Mouse (Mus musculus) ES-Bruce4 (cell line): ENCODE data around the gene Dennd5b. TPM values are rescaled to one million over a fixed set of nuclear protein-coding genes. Genes with fewer than 3 reads are reported as not detected.
"Not testable (repeated sequence)": the region's sequence is repeated elsewhere in the genome, so short reads cannot be mapped to it uniquely, and the experiment has no call there.

Source experiments
- H3K27ac ChIP-seq: 2 replicates; pipeline ENCODE4 v1.5.1; 2012; ENCODE audit warnings: low read length, inconsistent platforms; ENCODE audit not compliant: insufficient read depth
- H3K27me3 ChIP-seq: 2 replicates; pipeline ENCODE4 v1.6.1; 2012; ENCODE audit warnings: mild to moderate bottlenecking, low read length, inconsistent platforms; ENCODE audit not compliant: control insufficient read depth, poor library complexity, insufficient read depth, severe bottlenecking
- H3K36me3 ChIP-seq: 2 replicates; pipeline ENCODE4 v1.6.1; 2012; ENCODE audit warnings: inconsistent platforms, mild to moderate bottlenecking, low read length, moderate library complexity; ENCODE audit not compliant: control insufficient read depth, poor library complexity, insufficient read depth, severe bottlenecking
- H3K4me1 ChIP-seq: one replicate; pipeline ENCODE4 v1.8.1; 2011; ENCODE audit warnings: low read length; ENCODE audit not compliant: control insufficient read depth, insufficient read depth
- H3K4me3 ChIP-seq: 2 replicates; pipeline ENCODE4 v1.5.1; 2011; ENCODE audit warnings: low read depth, mild to moderate bottlenecking, low read length
- H3K9ac ChIP-seq: 2 replicates; pipeline ENCODE4 v1.6.1; 2012; ENCODE audit warnings: low read depth, mild to moderate bottlenecking, inconsistent platforms; ENCODE audit not compliant: poor library complexity, severe bottlenecking
- H3K9me3 ChIP-seq: replicated peaks from 2 replicates; pipeline ENCODE4 v1.6.1; 2012; ENCODE audit warnings: mild to moderate bottlenecking, low read length, inconsistent platforms; ENCODE audit not compliant: control insufficient read depth, poor library complexity, insufficient read depth, severe bottlenecking
- CTCF ChIP-seq: IDR thresholded peaks from one replicate; pipeline ENCODE4 v1.8.1; 2011; ENCODE audit warnings: low read depth, low read length
- EP300 ChIP-seq: IDR thresholded peaks from 2 replicates; pipeline ENCODE4 v1.6.1; 2011; ENCODE audit warnings: low read depth, low read length; ENCODE audit not compliant: insufficient read depth
- POLR2A ChIP-seq: IDR thresholded peaks from one replicate; pipeline ENCODE4 v1.8.1; 2011; ENCODE audit warnings: low read length; ENCODE audit not compliant: insufficient read depth
- polyA plus RNA-seq: library from polyadenylated mRNA; stranded (reverse); fragments of >200 nt; gene quantifications from 2 replicates; pipeline ENCODE4 v1.2.4, GENCODE M21; 2011; ENCODE audit warnings: low read depth; ENCODE audit not compliant: missing spikeins, insufficient read depth, insufficient read length

Dennd5b gene
- polyA plus RNA-seq, 1 experiment: 13.2 TPM

DNA sequence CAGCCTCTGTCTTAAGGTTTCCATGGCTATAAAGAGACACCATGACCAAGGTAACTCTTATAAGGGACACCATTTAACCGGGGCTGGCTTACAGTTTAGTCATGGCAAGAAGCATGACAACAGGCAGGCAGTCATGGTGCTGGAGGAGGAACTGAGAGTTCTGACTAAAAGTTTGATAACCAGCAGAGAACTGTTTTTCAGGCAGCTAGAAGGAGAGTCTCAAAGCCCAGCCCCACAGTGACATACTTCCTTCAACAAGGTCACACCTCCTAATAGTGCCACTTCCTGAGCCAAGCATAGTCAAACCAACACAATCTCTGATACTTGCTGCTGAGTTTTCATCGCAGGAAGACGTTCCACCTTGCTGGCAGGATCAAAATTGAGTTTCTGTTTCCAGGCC is 37.5 kb upstream of the Dennd5b start:
- TF ChIP-seq POLR2A (no peak), CTCF (no peak), EP300 (no peak)
- no peaks in the 10 kb centered on the region for H3K4me1 ChIP-seq

DNA sequence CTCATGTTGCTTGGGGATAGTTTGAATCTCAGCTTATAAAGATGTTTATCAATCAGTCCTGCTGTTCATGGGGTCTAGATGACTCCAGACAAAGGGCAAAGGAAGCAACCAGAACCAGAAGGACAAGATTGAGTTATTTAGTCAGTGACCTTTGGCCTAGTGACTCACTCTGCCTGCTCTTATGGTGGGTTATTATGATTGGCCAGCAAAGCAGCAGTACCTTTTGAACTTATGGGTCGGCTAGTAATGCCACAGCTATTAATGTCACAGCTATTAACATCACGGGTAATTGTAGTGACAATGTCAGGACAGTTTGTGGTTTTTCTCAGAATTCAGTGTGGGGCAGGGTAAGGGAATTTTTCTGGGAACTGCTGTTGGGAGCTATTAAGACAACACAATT is 36.5 kb upstream of the Dennd5b start:
- Histone ChIP-seq H3K4me1 (no peaks in the 10 kb centered on the region), H3K9ac (no peak overlapping the region), H3K9me3 (no peaks in the 10 kb centered on the region), H3K4me3 (no peak overlapping the region), H3K36me3 (no peaks in the 10 kb centered on the region), H3K27ac (no peak overlapping the region), H3K27me3 (no peaks in the 10 kb centered on the region)
- TF ChIP-seq CTCF (no peak), POLR2A (no peak), EP300 (no peak)

More for the DNA sequence above, 37.5 kb upstream of the Dennd5b start:
- Histone ChIP-seq H3K27ac (no peak overlapping the region), H3K36me3 (peaks cover under 1% of the 10 kb centered on the region), H3K27me3 (no peaks in the 10 kb centered on the region), H3K9ac (no peak overlapping the region), H3K4me3 (no peak overlapping the region), H3K9me3 (no peaks in the 10 kb centered on the region)

DNA sequence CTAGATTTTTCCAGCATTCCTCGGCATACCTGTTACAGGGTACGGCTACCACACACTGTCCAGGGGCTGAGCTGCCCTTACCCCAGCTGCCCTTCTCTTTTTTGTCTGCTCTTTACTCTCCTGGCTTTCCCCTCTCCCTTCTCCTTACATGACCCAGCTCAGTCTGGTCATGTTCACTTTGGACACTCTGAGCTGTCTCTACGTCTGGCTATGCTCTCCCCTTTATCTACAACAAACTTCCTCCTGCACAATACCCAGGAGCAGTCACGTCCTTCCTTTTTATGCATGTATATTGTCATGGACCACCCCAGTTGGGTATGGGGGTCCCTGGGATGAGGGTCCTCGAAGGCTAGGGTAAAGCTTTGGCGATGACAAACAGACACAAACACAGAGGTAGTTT is 34.2 kb upstream of the Dennd5b start:
- Histone ChIP-seq H3K9me3 (no peaks in the 10 kb centered on the region), H3K27me3 (no peaks in the 10 kb centered on the region), H3K4me1 (no peaks in the 10 kb centered on the region), H3K36me3 (no peaks in the 10 kb centered on the region), H3K27ac (no peak overlapping the region), H3K9ac (no peak overlapping the region), H3K4me3 (no peak overlapping the region)
- TF ChIP-seq EP300: no peak
- no peak for TF ChIP-seq CTCF
- TF ChIP-seq POLR2A: no peak

DNA sequence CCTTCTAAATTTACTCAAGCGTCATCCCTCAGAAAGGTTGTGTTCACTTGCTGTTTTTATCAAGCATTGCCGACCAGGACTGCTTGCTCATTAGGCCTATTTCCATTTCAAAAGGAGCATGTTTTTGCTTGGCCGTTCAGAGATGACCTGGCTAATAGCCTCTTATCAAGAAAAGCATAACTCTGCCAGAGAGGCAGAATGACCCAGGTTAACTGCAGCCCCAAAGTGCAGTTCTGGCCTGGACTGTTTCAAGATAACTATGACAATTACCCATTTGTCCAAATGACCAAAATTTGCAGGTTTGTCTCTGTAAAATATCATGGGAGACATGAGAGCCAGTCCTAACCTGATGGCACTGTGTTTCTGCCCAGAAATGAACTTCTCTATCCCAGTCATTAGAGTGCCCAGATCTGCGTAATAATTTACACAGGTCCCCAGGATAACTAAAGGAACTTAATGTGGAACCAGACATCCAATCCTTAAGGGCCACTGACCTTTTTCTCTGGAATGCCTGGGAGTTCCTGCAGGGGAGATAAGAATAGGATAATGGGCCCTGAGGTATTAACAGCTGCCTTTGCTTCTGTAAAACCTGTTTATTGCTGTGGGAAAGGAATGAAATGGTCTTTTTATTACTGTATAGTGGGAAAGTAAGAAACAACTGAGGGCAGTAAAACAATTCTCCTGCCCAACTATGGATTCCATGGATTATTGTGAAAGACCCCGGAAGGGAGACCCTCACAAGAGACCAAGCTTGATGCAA is 33.1 kb upstream of the Dennd5b start:
- Histone ChIP-seq H3K9me3 (no peaks in the 10 kb centered on the region), H3K9ac (peak overlapping the region; percentile 57), H3K27ac (peak overlapping the region; percentile 53), H3K27me3 (no peaks in the 10 kb centered on the region), H3K4me3 (no peak overlapping the region), H3K4me1 (no peaks in the 10 kb centered on the region), H3K36me3 (no peaks in the 10 kb centered on the region)
- no peak for TF ChIP-seq POLR2A
- no peak for TF ChIP-seq CTCF
- TF ChIP-seq EP300: no peak

DNA sequence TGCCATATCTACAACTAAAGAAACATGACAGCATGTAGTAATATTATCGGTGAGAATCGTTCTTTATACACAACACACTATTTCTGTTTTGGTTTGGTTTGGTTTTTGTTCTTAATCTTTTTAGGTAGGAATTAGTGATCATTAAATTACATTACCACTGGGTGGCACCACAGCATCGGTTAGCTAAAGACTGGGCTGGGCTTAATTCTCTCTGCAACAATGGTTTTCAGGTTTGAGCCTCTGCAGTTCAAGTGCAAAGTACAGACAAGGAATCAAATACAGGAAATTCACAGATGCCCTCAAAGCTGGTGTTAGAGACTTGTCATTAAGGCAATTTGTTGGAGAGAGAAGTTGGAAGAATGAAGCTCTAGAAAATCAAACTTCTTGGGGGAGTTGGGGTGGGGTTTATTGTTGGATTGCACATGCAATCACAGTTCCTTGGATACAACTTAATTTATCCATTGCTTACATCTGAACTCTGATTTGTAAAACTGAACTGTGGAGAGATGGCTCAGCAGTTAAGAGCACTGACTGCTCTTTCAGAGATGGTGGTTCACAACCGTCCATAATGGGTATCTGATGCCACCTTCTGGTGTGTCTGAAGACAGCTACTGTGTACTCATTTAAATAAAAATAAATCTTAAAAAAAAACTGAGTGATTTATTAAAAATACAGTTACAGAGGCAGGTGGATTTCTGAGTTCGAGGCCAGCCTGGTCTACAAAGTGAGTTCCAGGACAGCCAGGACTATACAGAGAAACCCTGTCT is 31.0 kb upstream of the Dennd5b start:
- Histone ChIP-seq H3K36me3 (no peaks in the 10 kb centered on the region), H3K27ac (peak overlapping the region; percentile 96), H3K9ac (peak overlapping the region; percentile 74; the same call in 1 of the 2 replicates), H3K9me3 (no peaks in the 10 kb centered on the region), H3K4me3 (no peak overlapping the region), H3K27me3 (no peaks in the 10 kb centered on the region), H3K4me1 (peaks cover 3% of the 10 kb centered on the region)
- no peak for TF ChIP-seq CTCF
- no peak for TF ChIP-seq EP300
- TF ChIP-seq POLR2A: no peak

DNA sequence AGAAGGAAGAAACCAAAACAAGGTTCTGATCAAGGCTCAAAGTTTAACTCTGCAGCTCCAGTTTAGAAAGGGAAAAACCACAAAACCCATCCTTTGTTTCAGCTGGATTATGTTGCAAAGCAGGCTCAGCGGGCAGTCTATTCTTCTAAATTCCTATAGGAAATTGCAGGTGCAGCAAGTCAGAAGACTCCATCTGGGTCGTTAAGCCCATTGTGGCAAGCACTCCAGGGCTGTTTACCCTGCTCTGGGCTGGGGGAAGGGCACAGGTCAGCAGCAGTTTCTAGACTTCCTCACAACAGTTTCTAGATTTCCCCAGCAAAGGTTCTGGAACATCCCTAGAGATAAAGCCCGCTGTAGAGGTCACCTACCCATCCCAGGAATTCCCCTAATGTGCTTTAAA is 29.6 kb upstream of the Dennd5b start:
- Histone ChIP-seq H3K36me3 (no peaks in the 10 kb centered on the region), H3K4me3 (no peak overlapping the region), H3K27ac (peak overlapping the region; percentile 96), H3K27me3 (no peaks in the 10 kb centered on the region), H3K9ac (peak overlapping the region; percentile 74; the same call in 1 of the 2 replicates), H3K9me3 (no peaks in the 10 kb centered on the region), H3K4me1 (peaks cover 3% of the 10 kb centered on the region)
- TF ChIP-seq EP300 (peak; percentile 100), POLR2A (no peak), CTCF (no peak)

DNA sequence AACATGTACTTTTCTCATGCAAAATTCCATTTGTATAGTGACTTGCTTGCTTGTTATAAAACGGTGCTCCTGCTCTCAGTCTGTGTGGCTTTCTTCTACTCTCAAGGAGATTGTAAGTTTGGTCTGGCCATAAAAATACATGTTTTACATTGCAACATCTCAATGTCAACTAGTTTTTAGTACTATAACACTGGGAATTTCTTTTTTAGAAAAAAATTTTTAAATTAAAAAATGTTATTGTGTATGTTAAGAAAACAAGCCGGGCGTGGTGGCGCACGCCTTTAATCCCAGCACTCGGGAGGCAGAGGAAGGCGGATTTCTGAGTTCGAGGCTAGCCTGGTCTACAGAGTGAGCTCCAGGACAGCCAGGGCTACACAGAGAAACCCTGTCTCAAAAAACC is 28.4 kb upstream of the Dennd5b start, which contains the start of gene Gm10203:
Gm10203 (plus strand) TSS at position 301 of the 400 bp plus-strand sequence.
- not testable (repeated sequence) for H3K4me1 ChIP-seq, H3K36me3 ChIP-seq, H3K9me3 ChIP-seq, H3K27me3 ChIP-seq
- Histone ChIP-seq H3K4me3 (peak within 1 kb of the TSS; percentile 21; the same call in 1 of the 2 replicates), H3K9ac (peak within 1 kb of the TSS; percentile 68), H3K27ac (peak within 1 kb of the TSS; percentile 96)
